Mouse (Mus musculus) frontal cortex, postnatal 14 days (tissue): ENCODE results near the gene Tlr8.

Experiments used
- DNase-seq, 2 experiments: peaks; one replicate each; pipeline ENCODE4 v3.0.0; 2022; ENCODE audit warnings: low spot score in 2 of 2

Gene Tlr8

GRCm38 (mm10) chrX:167205813-167206520 is 58.2 kb downstream of the Tlr8 start:
- no peak for DNase-seq

DNA sequence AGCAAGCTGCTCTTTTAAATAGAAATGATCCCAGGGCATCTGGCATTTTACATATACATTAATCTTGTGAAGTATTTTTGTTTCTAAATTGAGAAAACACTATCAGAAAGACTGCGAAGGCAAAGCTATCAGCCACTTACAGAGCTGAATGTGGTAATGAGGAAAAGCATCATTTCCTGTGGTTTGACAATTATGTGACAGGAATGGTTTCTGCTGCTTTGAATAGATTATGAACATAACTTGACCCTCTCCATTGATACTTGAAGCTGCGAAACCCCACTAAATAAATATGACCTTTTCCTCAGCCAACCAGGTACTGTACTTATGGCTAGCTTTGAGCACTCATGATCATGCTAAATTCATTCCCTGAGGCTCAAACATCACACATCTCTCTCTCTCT is 62.8 kb downstream of the Tlr8 start:
- no peak for DNase-seq

DNA sequence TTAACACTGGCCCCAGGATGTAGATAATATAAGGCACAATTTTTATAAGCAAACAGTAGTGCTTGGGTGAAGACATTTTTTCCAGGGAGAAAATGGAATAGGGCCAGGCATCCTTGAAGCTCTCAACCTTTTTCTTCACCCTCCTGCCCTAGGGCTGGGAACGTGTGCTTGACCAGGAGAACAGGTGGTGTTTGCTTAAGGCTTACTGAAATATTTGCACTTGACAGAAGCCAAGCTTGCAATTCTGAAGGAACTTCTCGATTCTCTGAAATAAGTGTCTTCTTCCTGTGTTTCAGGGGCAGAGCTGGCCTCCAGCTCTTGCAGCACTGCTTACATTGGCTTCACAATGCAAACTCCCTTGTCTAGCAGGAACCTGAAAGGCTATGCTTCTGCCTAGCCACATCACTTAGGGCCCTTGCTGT is 68.9 kb downstream of the Tlr8 start:
- no peak for DNase-seq
